Mouse (Mus musculus) ES-Bruce4 (cell line): Measurements from ENCODE around the gene Oas1d. TPM values are rescaled to one million over a fixed set of nuclear protein-coding genes. Genes with fewer than 3 reads are reported as not detected.
"Not testable (repeated sequence)": the region's sequence is repeated elsewhere in the genome, so short reads cannot be mapped to it uniquely, and the experiment has no call there.

ENCODE experiments used
- H3K27ac ChIP-seq: 2 replicates; pipeline ENCODE4 v1.5.1; 2012; ENCODE audit warnings: low read length, inconsistent platforms; ENCODE audit not compliant: insufficient read depth
- H3K27me3 ChIP-seq: 2 replicates; pipeline ENCODE4 v1.6.1; 2012; ENCODE audit warnings: mild to moderate bottlenecking, low read length, inconsistent platforms; ENCODE audit not compliant: control insufficient read depth, poor library complexity, insufficient read depth, severe bottlenecking
- H3K36me3 ChIP-seq: 2 replicates; pipeline ENCODE4 v1.6.1; 2012; ENCODE audit warnings: inconsistent platforms, mild to moderate bottlenecking, low read length, moderate library complexity; ENCODE audit not compliant: control insufficient read depth, poor library complexity, insufficient read depth, severe bottlenecking
- H3K4me1 ChIP-seq: one replicate; pipeline ENCODE4 v1.8.1; 2011; ENCODE audit warnings: low read length; ENCODE audit not compliant: control insufficient read depth, insufficient read depth
- H3K4me3 ChIP-seq: 2 replicates; pipeline ENCODE4 v1.5.1; 2011; ENCODE audit warnings: low read depth, mild to moderate bottlenecking, low read length
- H3K9ac ChIP-seq: 2 replicates; pipeline ENCODE4 v1.6.1; 2012; ENCODE audit warnings: low read depth, mild to moderate bottlenecking, inconsistent platforms; ENCODE audit not compliant: poor library complexity, severe bottlenecking
- H3K9me3 ChIP-seq: replicated peaks from 2 replicates; pipeline ENCODE4 v1.6.1; 2012; ENCODE audit warnings: mild to moderate bottlenecking, low read length, inconsistent platforms; ENCODE audit not compliant: control insufficient read depth, poor library complexity, insufficient read depth, severe bottlenecking
- CTCF ChIP-seq: IDR thresholded peaks from one replicate; pipeline ENCODE4 v1.8.1; 2011; ENCODE audit warnings: low read depth, low read length
- EP300 ChIP-seq: IDR thresholded peaks from 2 replicates; pipeline ENCODE4 v1.6.1; 2011; ENCODE audit warnings: low read depth, low read length; ENCODE audit not compliant: insufficient read depth
- POLR2A ChIP-seq: IDR thresholded peaks from one replicate; pipeline ENCODE4 v1.8.1; 2011; ENCODE audit warnings: low read length; ENCODE audit not compliant: insufficient read depth
- polyA plus RNA-seq: library from polyadenylated mRNA; stranded (reverse); fragments of >200 nt; gene quantifications from 2 replicates; pipeline ENCODE4 v1.2.4, GENCODE M21; 2011; ENCODE audit warnings: low read depth; ENCODE audit not compliant: missing spikeins, insufficient read depth, insufficient read length

The Oas1d gene
- polyA plus RNA-seq, 1 experiment, result 0.45 TPM

- Histone ChIP-seq H3K27me3 (no peaks in the 10 kb centered on the region), H3K9ac (no peak overlapping the region), H3K36me3 (no peaks in the 10 kb centered on the region), H3K4me1 (no peaks in the 10 kb centered on the region), H3K9me3 (peaks cover 14% of the 10 kb centered on the region), H3K27ac (no peak overlapping the region), H3K4me3 (no peak overlapping the region)
- TF ChIP-seq CTCF, result no peak
- no peak for TF ChIP-seq EP300
- TF ChIP-seq POLR2A, result no peak
Measured at GRCm38 (mm10) chr5:120892243-120892660, 22.1 kb upstream of the Oas1d start.

- H3K9me3 ChIP-seq, result peaks cover 14% of the 10 kb centered on the region
- not testable (repeated sequence) for H3K27me3 ChIP-seq, H3K4me3 ChIP-seq, H3K9ac ChIP-seq, H3K4me1 ChIP-seq, H3K36me3 ChIP-seq
- peak overlapping the region; percentile 56 for H3K27ac ChIP-seq
Measured at GRCm38 (mm10) chr5:120893866-120894265, 20.5 kb upstream of the Oas1d start.

GRCm38 (mm10) chr5:120894692-120895091 is 19.6 kb upstream of the Oas1d start:
- not testable (repeated sequence) for H3K27ac ChIP-seq, H3K36me3 ChIP-seq, H3K4me3 ChIP-seq, H3K9ac ChIP-seq, H3K4me1 ChIP-seq, H3K27me3 ChIP-seq
- H3K9me3 ChIP-seq, result peaks cover 14% of the 10 kb centered on the region

- H3K4me1 ChIP-seq, result no peaks in the 10 kb centered on the region
- H3K36me3 ChIP-seq, result no peaks in the 10 kb centered on the region
- no peak overlapping the region for H3K4me3 ChIP-seq
- peaks cover 14% of the 10 kb centered on the region for H3K9me3 ChIP-seq
- no peaks in the 10 kb centered on the region for H3K27me3 ChIP-seq
- peak overlapping the region; percentile 76 for H3K27ac ChIP-seq
- H3K9ac ChIP-seq, result no peak overlapping the region
- TF ChIP-seq EP300 (no peak), CTCF (no peak), POLR2A (no peak)
Measured at GRCm38 (mm10) chr5:120895231-120895900, 19.0 kb upstream of the Oas1d start.

GRCm38 (mm10) chr5:120898307-120898706 is 16.0 kb upstream of the Oas1d start:
- TF ChIP-seq EP300 (no peak), POLR2A (no peak), CTCF (no peak)
- Histone ChIP-seq H3K9me3 (peaks cover under 1% of the 10 kb centered on the region; the same call in 1 of the 2 replicates), H3K27ac (no peak overlapping the region), H3K27me3 (no peaks in the 10 kb centered on the region), H3K36me3 (no peaks in the 10 kb centered on the region), H3K4me1 (no peaks in the 10 kb centered on the region), H3K4me3 (no peak overlapping the region), H3K9ac (no peak overlapping the region)

- H3K4me1 ChIP-seq, result no peaks in the 10 kb centered on the region
- no peak overlapping the region for H3K9ac ChIP-seq
- H3K27ac ChIP-seq, result no peak overlapping the region
- H3K27me3 ChIP-seq, result no peaks in the 10 kb centered on the region
- no peaks in the 10 kb centered on the region for H3K9me3 ChIP-seq
- no peak overlapping the region for H3K4me3 ChIP-seq
- TF ChIP-seq EP300, result no peak
- no peak for TF ChIP-seq CTCF
- no peak for TF ChIP-seq POLR2A
- H3K36me3 ChIP-seq, result no peaks in the 10 kb centered on the region
Measured at GRCm38 (mm10) chr5:120898726-120899125, 15.6 kb upstream of the Oas1d start.
